Mouse (Mus musculus) embryo, embryonic 9.5 days (tissue): ENCODE results near the gene Maml3.

Source experiments
- DNase-seq: peaks from one replicate; pipeline ENCODE4 v3.0.0-alpha.2; 2017; ENCODE audit errors: extremely low spot score

The Maml3 gene

DNA sequence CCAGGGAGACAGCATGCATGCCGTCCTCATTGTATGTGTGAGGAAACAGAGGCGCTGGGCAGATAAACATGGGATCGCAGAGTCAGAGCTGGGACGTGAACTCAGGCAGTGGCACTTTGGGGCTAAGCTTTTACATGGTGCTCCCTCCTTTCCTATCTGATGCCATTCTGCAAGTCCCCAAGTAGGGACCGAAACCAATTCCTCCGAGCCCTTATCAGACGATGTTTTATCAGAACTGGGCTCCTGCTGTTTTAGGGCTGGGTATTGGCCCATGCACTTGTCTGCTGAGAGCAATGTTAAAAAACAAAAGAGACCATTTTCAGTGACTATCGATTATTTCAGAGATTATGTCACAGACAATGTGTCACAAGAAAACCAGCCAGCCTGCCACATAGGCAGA, 191.4 kb downstream of the Maml3 start:
- no peak for DNase-seq

DNA sequence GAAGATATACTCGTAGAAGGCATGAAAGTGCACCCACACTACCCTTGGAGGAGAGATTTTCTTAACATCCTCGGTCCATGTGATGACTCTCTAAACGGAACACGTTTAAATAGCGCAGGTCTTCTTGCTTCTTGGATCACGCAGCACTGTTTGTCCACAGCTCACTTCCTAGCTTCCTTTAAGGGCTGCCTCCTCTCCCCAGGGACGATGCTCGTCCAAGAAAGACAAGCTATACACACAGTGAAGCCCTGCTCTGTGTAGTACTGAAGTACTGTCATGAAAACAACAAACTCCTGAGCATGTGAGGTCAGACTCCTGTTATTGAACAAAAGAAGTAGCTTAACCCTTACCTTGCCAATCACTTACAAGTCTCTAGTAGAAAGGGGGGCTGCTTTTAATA, 192.7 kb downstream of the Maml3 start:
- DNase-seq = no peak

DNA sequence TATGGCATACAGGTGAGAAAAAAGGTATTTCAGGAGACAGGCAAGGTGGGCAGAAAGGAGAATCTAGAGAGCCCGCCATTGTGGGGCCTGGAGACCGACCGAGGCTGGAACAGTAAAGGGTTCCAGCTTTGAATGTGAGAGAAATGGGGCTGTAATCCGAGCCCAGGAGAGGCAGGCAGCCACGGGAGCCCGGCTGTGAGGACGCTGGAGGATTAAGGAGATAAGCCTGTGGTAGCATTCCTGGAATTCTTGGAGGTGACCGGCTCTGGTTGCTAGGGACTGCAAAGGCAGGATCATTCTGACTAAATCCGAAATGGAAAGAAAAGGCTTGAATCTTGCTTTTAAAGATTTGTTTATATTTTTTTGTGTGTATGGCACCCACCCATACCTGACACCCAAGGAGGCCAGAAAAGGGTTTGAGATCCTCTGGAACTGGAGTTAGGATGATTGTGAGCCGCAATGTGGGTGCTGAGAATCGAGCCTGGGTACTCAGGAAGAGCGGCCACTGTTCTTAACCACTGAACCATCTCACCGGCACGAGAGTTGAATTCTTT, 196.4 kb downstream of the Maml3 start:
- peak; percentile 72 for DNase-seq

DNA sequence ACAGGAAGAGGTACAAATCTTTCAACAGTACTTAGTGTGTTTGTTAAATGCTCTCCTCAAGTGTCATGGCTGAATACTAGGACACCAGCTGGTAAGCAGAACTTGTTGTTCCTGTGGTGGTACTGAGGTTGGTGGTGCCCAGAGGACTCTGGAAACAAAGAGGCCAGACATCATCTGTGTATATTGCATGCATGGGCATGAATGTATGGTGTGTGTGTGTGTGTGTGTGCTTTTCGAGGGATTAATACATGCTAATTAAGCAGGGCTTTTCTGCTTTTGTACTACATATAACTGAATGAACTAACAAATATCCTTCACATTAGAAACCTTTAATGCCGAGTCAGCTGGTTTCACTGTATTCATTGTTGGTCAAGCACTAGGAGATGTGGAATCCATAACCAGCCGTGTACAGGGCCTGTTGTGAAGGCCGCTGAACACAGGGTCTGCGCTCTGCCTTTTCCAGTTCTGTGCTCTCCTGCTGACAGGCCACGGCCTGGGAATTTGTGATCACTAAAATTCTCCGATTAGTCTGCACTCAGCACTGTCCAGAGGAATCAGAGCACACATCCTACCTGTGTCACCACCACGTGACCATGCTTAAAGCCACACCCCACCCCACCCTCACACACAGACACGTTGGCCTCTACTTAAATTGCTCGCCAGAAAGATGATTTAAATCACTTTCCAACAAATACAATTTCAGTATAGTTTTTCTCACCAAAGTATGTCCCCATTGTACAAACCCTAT, 197.6 kb downstream of the Maml3 start:
- no peak for DNase-seq

DNA sequence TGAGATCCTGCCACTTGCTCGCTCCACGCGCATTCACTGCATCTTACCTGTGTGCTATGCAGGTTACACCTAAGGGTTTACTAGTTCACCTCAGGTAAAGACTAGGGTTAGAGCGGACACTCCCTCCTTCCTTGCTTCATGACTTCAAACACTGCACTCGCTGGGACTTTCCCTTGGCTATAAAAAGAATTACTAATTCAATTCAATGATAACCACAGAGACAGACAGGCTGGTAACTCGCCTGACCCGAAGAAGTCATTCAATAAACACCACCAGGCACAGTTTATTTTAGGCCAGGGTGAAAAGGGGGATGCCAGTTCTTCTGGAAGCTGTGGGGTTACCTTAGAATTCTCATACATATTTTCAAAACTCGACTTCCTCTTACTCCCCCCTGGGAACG, 199.0 kb downstream of the Maml3 start:
- DNase-seq = no peak

DNA sequence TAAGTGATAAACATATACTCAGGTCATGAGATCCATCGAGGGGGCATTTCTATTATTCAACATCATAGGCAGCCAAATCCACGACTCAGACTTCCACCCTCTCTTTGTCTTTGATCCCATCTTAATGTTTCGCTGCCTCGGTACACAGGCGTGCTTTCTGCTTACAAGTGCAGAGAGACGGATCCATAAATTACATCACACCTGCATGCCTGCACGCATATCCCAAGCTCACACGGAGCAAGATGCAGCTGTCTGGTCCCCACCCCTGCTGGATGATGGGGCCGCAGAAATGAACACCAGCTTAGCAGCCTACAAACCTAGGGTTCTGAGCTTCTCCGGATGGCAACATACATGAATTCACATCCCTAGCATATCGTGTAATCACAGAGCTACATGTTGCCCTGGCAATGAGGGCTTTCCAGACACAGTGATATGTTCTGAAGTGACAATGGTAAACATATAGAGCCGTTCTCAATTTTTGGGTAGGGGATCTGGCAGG, 200.5 kb downstream of the Maml3 start:
- no peak for DNase-seq

DNA sequence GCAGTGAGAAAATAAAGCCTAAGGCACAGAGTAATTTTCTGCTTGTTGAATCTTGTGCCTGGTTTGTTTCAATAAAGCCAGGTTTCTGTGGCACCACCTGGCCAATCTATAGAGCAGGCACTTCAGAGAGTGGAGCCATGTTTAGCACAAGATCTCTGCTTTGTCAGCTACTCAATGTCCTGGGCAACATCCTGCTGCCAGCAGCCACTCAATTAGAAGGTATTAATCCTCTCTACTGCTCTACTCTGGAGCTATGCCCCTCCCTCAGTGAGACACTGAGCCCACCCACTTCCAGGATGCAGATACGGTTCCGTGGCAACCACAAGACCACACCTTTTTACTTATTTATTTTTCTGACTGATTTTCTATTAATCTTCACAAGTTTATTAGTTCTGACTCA, 203.7 kb downstream of the Maml3 start:
- no peak for DNase-seq

DNA sequence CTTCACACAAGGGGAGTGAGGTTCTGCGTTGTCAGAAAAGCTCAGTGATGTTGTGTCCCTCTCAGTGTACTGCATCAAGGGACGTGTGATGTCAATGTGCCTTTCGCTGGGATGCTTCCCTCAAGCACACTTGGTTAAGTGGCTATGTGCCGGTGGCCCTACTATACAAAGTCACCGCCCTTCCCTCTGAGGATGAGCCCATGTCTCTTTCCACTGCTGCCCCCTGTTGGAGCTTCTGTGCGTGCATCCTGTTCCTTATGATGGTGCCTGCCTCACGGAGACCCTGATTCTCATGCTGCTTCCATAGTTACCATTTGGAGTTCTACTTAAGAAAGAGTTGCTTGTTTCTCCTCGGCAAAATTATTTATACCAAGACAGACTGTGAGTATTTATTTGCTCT, 210.4 kb downstream of the Maml3 start:
- DNase-seq = no peak

DNA sequence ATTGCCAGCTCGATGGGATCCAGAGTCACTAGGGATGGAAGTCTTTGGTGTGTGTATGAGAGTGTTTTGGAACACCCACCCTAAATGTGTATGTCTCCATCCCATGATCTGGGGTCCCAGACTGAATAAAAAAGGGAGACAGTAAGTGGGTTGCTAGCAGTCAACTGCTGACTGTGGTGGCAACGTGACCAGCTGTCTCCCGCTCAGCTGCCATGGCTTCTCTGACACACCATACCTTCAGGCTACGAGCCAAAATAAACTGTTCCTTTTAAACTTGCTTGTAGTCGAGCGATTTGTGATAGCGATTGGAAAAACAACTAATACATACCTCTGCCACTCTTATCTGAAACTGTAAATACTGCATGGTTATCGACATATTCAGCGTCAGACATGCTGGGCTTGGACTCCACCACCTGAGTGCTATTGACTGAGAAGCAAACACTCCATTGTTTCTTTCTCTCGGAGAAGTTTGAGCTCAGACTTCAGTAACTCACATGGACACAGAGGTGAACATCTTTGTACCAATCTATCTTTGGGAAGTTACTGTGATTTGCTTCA, 213.2 kb downstream of the Maml3 start:
- DNase-seq = no peak

DNA sequence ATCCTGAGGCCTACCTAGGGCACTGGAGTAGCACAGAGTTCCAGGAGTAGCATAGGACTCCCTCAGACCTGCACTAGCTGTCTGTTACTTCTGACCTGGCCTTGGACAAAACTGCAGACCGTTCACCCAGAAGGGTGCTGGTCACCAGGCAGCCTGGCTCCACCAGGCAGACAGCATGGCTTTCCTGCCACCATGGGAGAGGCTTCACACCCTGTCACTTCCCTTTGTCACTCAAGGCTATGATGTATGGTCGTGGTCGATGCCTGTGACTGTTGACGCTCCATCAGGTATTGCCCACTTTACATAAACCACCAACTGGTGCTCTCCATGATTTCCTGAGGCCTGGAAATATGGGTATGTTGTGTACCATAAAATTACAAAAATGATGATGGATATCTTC, 214.7 kb downstream of the Maml3 start:
- DNase-seq = no peak

DNA sequence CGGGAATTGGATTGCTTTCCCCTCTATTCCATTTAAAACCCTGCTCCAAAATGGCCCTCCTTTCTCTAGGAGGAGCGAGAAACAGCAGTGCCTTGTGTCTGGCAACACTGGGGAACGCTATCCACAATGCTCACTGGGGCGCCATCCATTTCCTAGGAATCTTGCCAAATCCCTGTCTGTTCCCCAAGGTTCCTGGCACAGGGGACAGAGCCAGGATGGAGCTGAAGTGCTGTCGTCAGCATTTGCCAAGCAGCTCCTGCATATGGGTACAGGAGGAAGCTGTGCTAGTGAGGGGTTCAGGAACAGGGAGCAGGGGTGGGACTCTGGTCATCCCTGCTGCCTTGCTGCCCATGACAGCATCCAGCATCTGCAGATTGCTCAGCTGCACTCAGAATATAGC, 215.1 kb downstream of the Maml3 start:
- no peak for DNase-seq

DNA sequence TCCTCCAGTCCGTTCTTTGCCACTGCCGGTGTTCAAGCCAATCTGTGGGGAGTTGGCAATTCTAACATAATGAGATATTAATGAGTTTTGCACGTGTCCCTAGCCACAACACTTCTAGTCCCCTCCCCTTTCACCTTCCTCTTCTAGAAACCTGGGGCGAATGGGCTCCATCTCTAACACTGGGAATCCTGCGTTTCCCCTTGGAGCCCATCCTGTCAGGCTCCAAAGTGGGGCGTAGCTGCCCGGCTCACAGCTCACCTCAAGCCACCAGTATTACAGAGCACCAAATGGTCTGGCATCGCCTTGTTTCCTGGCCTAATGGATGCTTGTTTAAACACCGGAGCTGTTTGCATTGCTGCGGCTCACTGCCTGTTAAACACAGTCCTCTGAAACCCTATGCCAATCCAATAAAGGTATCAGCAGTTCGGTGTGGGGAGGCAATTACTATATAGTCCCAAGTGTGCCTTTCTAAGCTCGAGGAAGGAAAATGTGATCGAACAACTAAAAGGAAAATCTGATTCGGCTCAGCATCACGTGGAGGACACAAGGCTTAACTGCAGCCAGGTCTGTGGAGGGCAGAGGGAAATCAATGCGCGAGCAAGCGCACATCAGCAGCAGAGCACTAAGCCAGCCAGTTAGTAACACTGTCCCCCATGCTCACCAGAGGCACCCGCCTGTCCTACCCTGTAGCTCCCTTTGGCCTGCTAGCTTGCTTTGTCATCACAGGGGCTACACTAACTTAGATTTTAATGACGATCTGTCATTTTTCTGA, 216.0 kb downstream of the Maml3 start:
- peak; percentile 64 for DNase-seq

DNA sequence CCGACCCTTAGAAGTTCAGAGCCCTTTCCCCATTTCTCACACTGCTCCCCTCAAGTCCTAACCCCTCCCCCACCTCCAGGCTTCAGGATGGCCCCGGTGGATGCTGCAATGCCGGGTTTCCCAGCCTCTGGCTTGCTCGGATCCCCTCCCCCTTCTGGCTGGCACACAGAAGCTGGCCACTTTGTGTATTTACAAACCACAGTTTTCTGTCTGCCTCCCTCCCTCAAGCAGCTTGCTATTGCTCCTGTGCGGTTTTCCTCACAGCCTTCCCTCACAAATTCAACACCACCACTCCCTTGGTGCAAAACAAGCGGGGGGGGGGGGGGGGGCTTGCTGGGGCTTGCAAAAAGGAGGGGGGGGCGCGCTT, 216.6 kb downstream of the Maml3 start:
- DNase-seq = no peak

DNA sequence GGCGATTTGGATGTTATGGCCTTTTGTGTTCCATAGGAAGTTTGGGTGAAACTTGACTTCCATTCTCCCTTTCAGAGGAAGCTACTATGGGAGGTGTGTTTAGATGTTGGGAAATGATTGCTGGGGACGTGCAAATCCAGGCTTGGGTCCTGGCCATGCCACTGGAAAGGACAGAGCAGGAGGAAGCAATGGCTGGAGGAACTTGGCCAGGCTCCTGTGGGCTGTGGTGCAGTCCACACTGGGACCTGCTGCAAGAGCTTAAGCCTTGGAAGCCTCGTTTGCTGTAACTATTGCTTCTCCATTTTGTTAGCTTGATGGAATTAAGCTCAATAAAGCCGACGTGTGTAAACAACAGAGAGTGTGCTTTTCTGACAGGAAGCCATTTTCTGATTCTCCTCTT, 219.0 kb downstream of the Maml3 start:
- no peak for DNase-seq

DNA sequence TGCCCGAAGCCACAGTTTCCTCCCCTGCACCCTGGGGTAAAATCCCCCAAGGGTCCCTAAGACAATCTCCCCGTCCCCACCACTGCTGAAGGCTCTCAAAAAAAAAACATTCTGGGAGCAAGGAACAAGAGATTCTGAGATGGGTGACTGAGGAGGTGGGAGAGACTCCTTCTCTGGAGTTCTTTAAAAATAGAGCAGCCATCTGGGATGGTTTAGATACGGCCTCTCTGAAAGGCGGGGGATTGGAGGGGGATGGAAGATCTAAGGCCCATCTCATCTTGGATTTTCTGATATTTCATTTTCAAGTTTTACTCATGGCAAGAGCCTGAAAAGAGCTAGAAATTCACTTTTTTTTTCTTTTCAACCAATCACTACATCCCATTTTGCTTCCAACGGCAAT, 219.4 kb downstream of the Maml3 start:
- no peak for DNase-seq

DNA sequence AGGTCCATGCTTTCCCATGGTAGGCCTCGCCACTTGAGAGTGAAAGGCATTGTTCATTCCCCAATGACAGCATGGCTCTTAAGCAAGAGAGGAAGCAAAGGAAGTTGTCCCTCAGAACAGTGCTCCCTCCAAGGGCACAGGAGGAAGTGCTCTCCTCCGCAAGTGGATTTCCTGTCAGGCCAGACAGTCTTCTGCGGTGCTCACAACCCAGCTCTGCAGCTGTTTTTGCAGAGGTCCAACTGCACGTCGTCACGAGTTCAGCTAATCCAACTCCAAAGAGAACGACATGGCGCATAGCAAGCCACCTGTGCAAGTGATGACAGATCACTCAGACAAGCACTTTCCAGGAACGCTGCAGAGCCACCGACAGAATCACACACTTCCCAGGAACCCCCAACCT, 222.9 kb downstream of the Maml3 start:
- no peak for DNase-seq

DNA sequence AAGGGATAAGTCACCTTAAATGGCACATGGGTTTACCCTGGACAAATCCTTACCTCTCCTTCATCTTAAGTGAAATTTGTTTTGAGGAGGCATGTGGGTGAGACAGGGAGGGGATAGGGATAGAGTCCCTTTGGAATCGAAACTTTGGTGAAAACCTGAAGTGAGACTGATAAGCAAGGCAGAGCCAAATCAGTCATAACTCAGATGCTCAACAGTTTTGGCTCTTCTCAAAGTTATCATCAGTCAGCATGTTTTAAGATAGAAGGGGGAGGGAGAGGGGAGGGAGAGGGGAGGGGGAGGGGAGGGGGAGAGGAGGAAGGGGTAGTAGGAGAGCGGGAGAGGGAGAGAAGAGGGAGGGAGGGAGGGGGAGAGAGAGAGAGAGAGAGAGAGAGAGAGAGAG, 223.5 kb downstream of the Maml3 start:
- no peak for DNase-seq

DNA sequence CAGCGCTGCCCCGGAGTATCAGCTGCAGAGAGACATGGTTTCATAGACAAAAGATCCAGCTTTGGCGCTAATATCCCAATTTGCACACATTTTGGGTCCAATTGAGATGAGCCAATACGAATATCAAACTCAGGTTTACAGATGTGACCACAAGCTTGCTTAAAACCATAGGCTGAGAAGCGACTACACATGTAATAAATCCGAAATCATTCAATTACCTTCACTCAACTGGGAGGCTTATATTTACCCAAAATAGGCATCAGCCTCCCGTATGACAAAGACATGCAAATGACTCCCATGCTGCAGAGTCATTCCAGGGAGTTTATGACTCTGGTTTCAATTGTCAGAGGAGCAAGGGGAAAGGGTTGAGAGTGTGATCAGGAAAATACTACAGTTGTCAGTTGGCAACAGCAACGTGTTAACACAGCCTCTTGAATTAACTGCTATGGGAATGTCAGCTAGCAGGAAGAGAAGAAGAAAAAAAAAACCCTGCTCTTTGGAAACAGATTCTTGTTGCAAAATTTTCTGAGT, 224.3 kb downstream of the Maml3 start:
- no peak for DNase-seq

DNA sequence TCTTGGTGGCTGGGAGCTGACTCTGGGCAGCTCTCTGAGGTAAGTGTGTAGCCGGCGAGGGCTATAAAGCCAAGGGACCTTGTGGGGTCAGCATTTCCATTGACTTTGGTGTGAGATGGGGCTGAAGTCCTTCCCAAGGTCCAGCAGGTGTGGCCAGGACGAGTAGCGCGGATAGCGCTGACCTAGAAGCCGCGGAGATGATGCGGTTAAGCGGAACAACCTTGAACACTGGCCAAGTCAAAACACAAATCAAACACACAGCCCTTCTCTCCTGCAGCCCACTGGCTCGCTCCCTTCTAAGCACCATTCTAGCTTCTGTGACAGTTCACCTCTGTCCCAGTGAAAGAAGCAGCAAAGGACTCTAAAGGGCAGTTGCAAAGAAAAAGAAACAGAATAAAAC, 225.7 kb downstream of the Maml3 start:
- DNase-seq = no peak

DNA sequence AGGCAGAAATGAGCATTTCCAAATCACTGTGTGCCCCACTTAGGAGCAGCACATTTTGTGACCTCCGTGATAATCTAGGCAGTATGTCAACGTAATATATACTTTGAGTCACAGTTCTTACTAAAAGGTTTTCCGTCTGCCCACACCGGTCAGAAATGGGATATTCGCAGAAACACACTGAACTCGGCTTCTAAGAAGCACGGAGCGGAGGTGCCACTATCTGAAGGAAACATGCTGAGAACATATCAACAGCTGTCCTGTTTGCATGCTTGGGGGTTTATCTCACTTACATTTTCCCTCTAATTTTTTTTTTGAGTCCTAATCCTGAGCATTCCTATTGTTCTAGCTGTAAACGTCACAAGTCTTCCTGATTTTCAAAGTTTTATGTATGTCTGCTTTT, 226.3 kb downstream of the Maml3 start:
- no peak for DNase-seq

DNA sequence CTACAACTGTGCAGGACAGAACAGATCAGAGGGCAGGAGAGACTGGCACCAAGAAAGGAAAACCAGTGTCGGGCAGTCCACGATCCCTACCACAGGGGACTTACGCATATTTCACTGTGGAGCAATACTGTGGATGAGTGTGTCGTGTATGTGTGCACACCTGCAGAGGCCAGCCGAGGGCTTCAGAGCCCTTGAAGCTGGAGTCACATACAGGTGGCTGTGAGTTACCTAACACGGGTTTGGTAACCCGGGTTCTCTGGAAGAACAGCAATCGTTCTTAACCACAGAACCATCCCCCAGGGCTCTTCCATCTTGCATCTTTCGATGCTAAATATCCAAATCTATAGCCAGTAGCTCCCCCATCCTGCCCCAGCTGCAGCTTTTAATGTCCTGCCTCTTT, 228.1 kb downstream of the Maml3 start:
- no peak for DNase-seq

DNA sequence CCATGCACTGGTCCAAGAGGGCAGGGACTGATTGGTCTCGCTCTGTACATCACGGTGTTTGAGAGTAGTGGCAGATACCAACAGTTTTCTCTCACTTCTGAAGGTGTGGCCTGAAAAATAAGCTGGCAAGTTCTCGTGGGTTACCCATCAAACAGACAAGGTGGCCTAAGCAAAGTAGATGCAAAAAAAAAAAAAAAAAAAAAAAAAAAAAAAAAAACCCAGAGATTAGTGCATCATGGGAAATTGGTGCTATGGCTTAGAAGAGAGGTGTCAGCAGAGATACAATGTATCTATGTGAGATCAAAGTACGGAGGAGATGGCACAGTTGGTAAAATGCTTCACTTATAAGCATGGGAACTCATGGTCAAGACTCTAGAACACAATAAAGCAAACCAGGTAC, 229.2 kb downstream of the Maml3 start:
- no peak for DNase-seq

DNA sequence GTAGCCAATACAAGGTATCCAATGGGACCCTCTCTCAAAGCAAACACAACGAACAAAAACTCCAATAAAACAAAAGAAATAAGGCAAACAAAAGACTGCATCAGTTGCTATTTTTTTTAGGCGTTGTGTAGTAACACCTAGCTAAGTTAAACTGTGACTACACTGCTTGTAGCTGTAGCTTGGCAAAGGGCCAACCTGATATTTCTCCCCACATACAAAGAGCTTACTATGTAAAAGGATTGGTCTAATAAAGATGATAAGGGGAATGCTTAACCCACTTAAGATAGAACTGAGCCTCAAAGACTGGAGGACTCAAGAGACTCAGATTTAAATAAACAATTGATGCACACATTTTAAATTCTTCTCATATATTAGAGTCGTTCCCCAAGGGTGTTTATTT, 230.6 kb downstream of the Maml3 start:
- DNase-seq = no peak
